Mouse (Mus musculus): ENCODE data around the gene Olfr494. TPM values are rescaled to one million over a fixed set of nuclear protein-coding genes. Genes with fewer than 3 reads are reported as not detected.

The Olfr494 gene
- not detected in 4 replicates for total RNA-seq (2023)

GRCm38 (mm10) chr7:108365035-108365434 lies at the start of gene Olfr494:
Olfr494 (plus strand) TSS chr7:108365335.

GRCm38 (mm10) chr7:108323574-108323973 lies 41.6 kb upstream of the Olfr494 start, which contains the start of gene Olfr492:
Olfr492 (minus strand) TSS chr7:108323674.

GRCm38 (mm10) chr7:108346879-108347278 lies 18.3 kb upstream of the Olfr494 start, which contains the start of gene Olfr493:
Olfr493 (minus strand) TSS chr7:108346979.

GRCm38 (mm10) chr7:108392867-108393266 lies 27.7 kb downstream of the Olfr494 start, which contains the start of gene Olfr495:
Olfr495 (plus strand) TSS chr7:108393167.

Other genes with a start within 250 kb of the Olfr494 start
- gene Olfr484, start 237.9 kb upstream of the Olfr494 start, total RNA-seq (2023): not detected in 4 replicates
- gene Olfr485, start 205.5 kb upstream of the Olfr494 start, total RNA-seq (2023): not detected in 4 replicates
- gene Olfr486, start 192.6 kb upstream of the Olfr494 start, total RNA-seq (2023): not detected in 4 replicates
- not detected in 4 replicates for gene Olfr487, start 150.7 kb upstream of the Olfr494 start, total RNA-seq (2023)
- not detected in 4 replicates for gene Olfr488, start 107.0 kb upstream of the Olfr494 start, total RNA-seq (2023)
- not detected in 4 replicates for gene Olfr490, start 76.4 kb upstream of the Olfr494 start, total RNA-seq (2023)
- gene Olfr491, start 51.9 kb upstream of the Olfr494 start, total RNA-seq (2023): not detected in 4 replicates
- not detected in 4 replicates for gene Olfr492, start 41.7 kb upstream of the Olfr494 start, total RNA-seq (2023)
- not detected in 4 replicates for gene Olfr493, start 18.4 kb upstream of the Olfr494 start, total RNA-seq (2023)
- gene Olfr495, start 27.8 kb downstream of the Olfr494 start, total RNA-seq (2023): not detected in 4 replicates
- gene Olfr497, start 55.1 kb downstream of the Olfr494 start, total RNA-seq (2023): not detected in 4 replicates
- not detected in 4 replicates for gene Olfr498, start 100.0 kb downstream of the Olfr494 start, total RNA-seq (2023)
- gene Olfr502, start 159.7 kb downstream of the Olfr494 start, total RNA-seq (2023): not detected in 4 replicates
- not detected in 4 replicates for gene Olfr503, start 179.2 kb downstream of the Olfr494 start, total RNA-seq (2023)
- gene Olfr504, start 200.5 kb downstream of the Olfr494 start, total RNA-seq (2023): not detected in 4 replicates
- not detected in 4 replicates for gene Olfr506, start 245.5 kb downstream of the Olfr494 start, total RNA-seq (2023)